Mouse (Mus musculus) E14TG2a.4 (cell line): ENCODE measurements around the gene Tmem107.

Experiments used
- CTCF ChIP-seq: conservative IDR thresholded peaks from 2 replicates; pipeline ENCODE4 v1.5.1; 2014; ENCODE audit warnings: low read length
- NANOG ChIP-seq: IDR thresholded peaks from 2 replicates; pipeline ENCODE4 v1.6.1; 2014; ENCODE audit warnings: borderline replicate concordance, low read length, mixed read lengths
- POU5F1 ChIP-seq: IDR thresholded peaks from 2 replicates; pipeline ENCODE4 v1.6.1; 2014; ENCODE audit warnings: low read length, borderline replicate concordance

- TF ChIP-seq CTCF, result no peak
- TF ChIP-seq POU5F1, result no peak
- TF ChIP-seq NANOG, result no peak
Measured at GRCm38 (mm10) chr11:69106299-69106698, 35.7 kb downstream of the Tmem107 start.
